Mouse (Mus musculus) embryonic facial prominence, embryonic 13.5 days (tissue): ENCODE measurements at regions not wholly inside any gene's neighbourhood (a gene's known extent, or its start where the extent isn't known, plus 50 kb on each side); places are given as distances from the start of the nearest gene placed in this dataset.

ENCODE experiments used
- ATAC-seq: fragments of 200-750 bp; cut with Nextera tagmentation; 2 replicates; pipeline ENCODE4 v1.8.0; 2017; ENCODE audit warnings: low read depth; ENCODE audit not compliant: insufficient number of reproducible peaks, insufficient read depth, low FRiP score, low TSS enrichment
- H3K27ac ChIP-seq: fragments of 300-500 bp; sonication (generic); 2 replicates; pipeline ENCODE4 v1.5.1; 2015; ENCODE audit warnings: moderate library complexity, mild to moderate bottlenecking, inconsistent platforms
- H3K27me3 ChIP-seq: fragments of 300-500 bp; sonication (generic); 2 replicates; pipeline ENCODE4 v1.6.1; 2015; ENCODE audit warnings: mild to moderate bottlenecking, inconsistent platforms
- H3K36me3 ChIP-seq: fragments of 300-500 bp; sonication (generic); 2 replicates; pipeline ENCODE4 v1.6.1; 2015; ENCODE audit warnings: mild to moderate bottlenecking, inconsistent platforms
- H3K4me1 ChIP-seq: fragments of 300-500 bp; sonication (generic); 2 replicates; pipeline ENCODE4 v1.6.1; 2015; ENCODE audit warnings: inconsistent platforms
- H3K4me2 ChIP-seq: fragments of 300-500 bp; sonication (generic); 2 replicates; pipeline ENCODE4 v1.6.1; 2015; ENCODE audit warnings: moderate library complexity, mild to moderate bottlenecking, inconsistent platforms
- H3K4me3 ChIP-seq: fragments of 300-500 bp; sonication (generic); 2 replicates; pipeline ENCODE4 v1.5.1; 2015; ENCODE audit warnings: mild to moderate bottlenecking, inconsistent platforms
- H3K9ac ChIP-seq: fragments of 300-500 bp; sonication (generic); 2 replicates; pipeline ENCODE4 v1.6.1; 2015; ENCODE audit warnings: mild to moderate bottlenecking, inconsistent platforms
- H3K9me3 ChIP-seq: fragments of 300-500 bp; sonication (generic); 2 replicates; pipeline ENCODE4 v1.6.1; 2016; ENCODE audit warnings: inconsistent platforms
- WGBS: fragments of 180-500 bp; shearing (Covaris S2); methylation state at CpG from one replicate; pipeline ENCODE4 v1.1.7; 2015; ENCODE audit warnings: mixed read lengths; 5-methylcytosine and 5-hydroxymethylcytosine counted together

DNA sequence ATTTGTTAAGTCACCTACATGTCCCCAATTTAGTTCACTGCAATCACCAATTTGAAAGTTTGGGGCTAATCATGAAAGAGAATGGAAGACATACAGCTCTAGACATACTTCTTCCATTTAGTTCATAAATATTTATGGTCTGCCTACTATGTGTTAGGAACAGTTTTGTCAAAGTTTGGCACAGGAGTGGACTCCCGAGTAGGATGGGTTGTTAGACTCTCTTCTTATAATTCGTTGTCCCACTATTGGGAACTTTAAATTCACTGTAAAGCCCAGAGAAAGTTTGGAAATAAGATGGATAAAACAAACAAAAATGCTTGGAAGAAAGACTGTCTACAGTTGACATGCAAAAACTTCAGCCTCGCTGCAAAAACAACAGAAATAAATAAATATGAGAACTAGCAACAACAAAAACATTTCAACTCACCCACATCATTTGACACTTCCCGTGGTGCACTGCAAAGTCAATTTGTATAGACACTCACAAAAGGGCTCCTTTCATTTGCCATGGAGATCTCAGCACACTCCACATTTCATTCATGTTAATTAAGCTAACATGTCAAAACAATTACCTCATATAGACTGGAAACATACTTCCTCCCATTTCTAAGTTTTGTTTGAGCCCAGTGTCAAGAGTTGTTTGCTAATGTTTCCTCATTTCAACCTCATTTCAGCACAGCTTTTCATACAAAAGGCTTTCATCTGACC lies 570.2 kb upstream of the Kirrel3 start:
- no peaks in the 10 kb centered on the region for H3K9me3 ChIP-seq
- 72% methylated on average over 4 of the region's 4 CpGs for WGBS
- H3K27me3 ChIP-seq = no peaks in the 10 kb centered on the region
- no peak overlapping the region for H3K4me2 ChIP-seq
- H3K4me3 ChIP-seq = no peak overlapping the region
- ATAC-seq = no peak
- no peak overlapping the region for H3K9ac ChIP-seq
- no peaks in the 10 kb centered on the region for H3K36me3 ChIP-seq
- no peak overlapping the region for H3K27ac ChIP-seq
- H3K4me1 ChIP-seq = no peaks in the 10 kb centered on the region

DNA sequence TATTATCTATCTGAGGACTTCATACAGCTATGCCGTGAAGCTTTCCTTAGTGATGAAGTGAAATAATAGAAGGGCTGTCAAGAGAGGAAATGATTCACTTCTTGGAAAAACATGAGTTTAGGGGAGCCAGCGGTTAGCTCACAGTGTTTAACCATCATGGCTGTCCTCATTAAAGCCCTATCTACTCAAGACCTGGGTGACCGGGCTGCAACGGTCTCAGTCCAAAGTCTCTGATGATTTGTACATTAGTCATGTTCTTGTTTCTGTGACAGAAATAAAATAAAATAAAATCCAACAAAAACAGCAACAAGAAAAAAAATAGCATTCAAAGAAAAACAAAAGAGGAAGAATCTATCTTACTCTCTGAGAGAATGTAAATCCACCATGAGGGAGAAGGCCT lies 555.4 kb upstream of the Kirrel3 start:
- Histone ChIP-seq H3K36me3 (no peaks in the 10 kb centered on the region), H3K4me3 (no peak overlapping the region), H3K4me1 (no peaks in the 10 kb centered on the region), H3K27me3 (no peaks in the 10 kb centered on the region), H3K9me3 (no peaks in the 10 kb centered on the region), H3K27ac (no peak overlapping the region), H3K4me2 (no peak overlapping the region), H3K9ac (no peak overlapping the region)
- 88% methylated on average over 4 of the region's 4 CpGs for WGBS
- ATAC-seq = no peak

DNA sequence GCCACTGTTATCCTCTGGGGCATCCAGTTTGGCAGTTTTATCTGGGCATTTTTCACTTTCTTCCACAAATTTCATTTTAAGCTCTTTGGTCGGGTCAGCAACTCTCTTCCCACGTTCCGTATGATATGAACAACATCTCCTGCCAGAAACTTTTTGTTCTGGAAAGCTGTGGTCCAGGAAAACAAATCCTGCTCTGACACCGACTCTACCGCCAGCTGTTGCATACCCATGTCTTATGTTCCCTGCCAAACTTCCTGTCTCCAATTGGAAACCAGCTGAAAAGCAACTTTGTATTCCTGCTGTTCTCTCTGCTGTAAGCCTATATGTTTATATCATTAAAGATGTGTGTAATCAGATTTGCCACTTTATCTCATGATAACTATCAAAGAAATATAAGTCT lies 551.6 kb upstream of the Kirrel3 start:
- no peak for ATAC-seq
- Histone ChIP-seq H3K36me3 (no peaks in the 10 kb centered on the region), H3K4me1 (no peaks in the 10 kb centered on the region), H3K9me3 (no peaks in the 10 kb centered on the region), H3K27ac (no peak overlapping the region), H3K9ac (no peak overlapping the region), H3K4me2 (no peak overlapping the region), H3K27me3 (no peaks in the 10 kb centered on the region), H3K4me3 (no peak overlapping the region)
- 77% methylated on average over 5 of the region's 5 CpGs for WGBS

DNA sequence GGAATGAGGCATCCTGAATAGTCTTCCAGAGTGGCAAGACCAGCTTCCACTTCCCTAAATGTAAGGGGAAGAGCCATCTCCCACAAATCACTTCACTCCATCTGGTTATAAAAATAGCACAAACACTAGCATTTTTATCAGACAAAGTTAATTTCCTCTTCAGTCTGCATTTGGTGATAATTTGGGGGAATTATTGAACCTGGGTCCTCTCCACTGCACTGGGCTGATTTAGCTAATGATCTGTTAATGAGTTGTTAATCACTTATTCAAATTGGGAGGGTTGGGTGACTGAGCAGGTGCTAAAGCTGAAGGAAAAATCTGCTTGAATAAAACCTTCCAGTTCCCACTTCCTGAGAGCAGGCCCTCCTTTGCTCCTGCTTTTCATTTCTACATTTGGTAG lies 531.4 kb upstream of the Kirrel3 start:
- H3K4me2 ChIP-seq = no peak overlapping the region
- no peak overlapping the region for H3K27ac ChIP-seq
- no peaks in the 10 kb centered on the region for H3K27me3 ChIP-seq
- no peak overlapping the region for H3K9ac ChIP-seq
- ATAC-seq = no peak
- H3K4me1 ChIP-seq = no peaks in the 10 kb centered on the region
- no peak overlapping the region for H3K4me3 ChIP-seq
- no peaks in the 10 kb centered on the region for H3K36me3 ChIP-seq
- no peaks in the 10 kb centered on the region for H3K9me3 ChIP-seq
